Mouse (Mus musculus) brain, embryonic 14.5 days (tissue): ENCODE results near the gene Col23a1. TPM values are rescaled to one million over a fixed set of nuclear protein-coding genes. Genes with fewer than 3 reads are reported as not detected.

ENCODE experiments used
- DNase-seq: peaks from one replicate; pipeline ENCODE4 v3.0.0-alpha.2; 2011; ENCODE audit warnings: low read depth
- CTCF ChIP-seq: fragments of 200-500 bp; IDR thresholded peaks from 2 replicates; pipeline ENCODE4 v1.5.1; 2012; ENCODE audit warnings: inconsistent platforms, mild to moderate bottlenecking, moderate library complexity, borderline replicate concordance; ENCODE audit not compliant: insufficient read depth, insufficient read length; ENCODE audit errors: extremely low read depth
- POLR2A ChIP-seq: fragments of 200-500 bp; IDR thresholded peaks from 2 replicates; pipeline ENCODE4 v1.6.1; 2012; ENCODE audit warnings: mild to moderate bottlenecking, inconsistent platforms, borderline replicate concordance; ENCODE audit not compliant: poor library complexity, insufficient read depth, insufficient read length, severe bottlenecking; ENCODE audit errors: extremely low read depth
- polyA plus RNA-seq: library from polyadenylated mRNA; depleted of rRNA; stranded (reverse); fragments of >200 nt; gene quantifications from 2 replicates; pipeline ENCODE4 v1.2.3, GENCODE M21; 2012; rRNA removed

The Col23a1 gene
- 4.9 and 9.2 TPM in 2 replicates for polyA plus RNA-seq

- TF ChIP-seq POLR2A (no peak), CTCF (peak; percentile 92)
- DNase-seq: peak; percentile 89
These were observed at the start of gene Col23a1 for GRCm38 (mm10) chr11:51289564-51290041. Col23a1 (plus strand) TSS chr11:51289920.

DNA sequence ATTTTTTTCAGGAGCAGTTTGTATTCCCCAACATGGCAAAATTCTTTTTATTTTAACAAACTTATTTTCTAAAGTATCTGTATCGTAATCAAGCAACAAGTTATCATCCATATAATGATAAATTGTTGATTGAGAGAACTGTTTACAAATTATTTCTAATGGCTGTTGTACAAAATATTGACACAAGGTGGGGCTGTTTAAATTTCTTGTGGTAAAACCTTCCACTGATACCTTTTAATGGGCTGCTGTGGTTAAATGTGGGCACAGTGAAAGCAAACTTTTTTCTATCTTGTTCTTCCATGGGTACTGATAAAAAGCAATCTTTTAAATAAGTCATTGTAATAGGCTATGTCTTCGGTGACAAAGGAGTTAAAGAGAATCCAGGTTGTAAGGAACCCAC, 46.8 kb upstream of the Col23a1 start:
- TF ChIP-seq POLR2A (no peak), CTCF (no peak)

DNA sequence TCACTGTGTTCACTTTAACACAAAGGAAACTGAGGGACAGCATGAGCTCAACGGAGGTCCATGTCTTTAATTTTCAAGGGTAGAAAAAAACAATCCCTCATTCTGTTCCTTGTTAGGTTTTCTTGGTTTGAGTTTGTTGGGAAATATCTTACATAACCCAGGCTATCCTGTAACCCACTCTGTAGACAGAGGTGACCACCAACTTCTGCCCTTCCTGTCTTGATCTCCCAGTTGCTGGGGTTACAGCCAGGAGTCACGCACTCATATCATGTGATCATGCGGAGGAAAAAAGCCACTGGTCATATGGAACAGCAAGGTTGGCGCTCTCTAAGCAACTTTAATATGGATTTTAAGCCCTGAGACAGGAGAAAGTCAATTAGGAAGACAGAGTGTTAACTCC, 32.7 kb upstream of the Col23a1 start:
- DNase-seq: no peak
- TF ChIP-seq POLR2A: no peak
- no peak for TF ChIP-seq CTCF

More for the DNA sequence above, 46.8 kb upstream of the Col23a1 start:
- no peak for DNase-seq

DNA sequence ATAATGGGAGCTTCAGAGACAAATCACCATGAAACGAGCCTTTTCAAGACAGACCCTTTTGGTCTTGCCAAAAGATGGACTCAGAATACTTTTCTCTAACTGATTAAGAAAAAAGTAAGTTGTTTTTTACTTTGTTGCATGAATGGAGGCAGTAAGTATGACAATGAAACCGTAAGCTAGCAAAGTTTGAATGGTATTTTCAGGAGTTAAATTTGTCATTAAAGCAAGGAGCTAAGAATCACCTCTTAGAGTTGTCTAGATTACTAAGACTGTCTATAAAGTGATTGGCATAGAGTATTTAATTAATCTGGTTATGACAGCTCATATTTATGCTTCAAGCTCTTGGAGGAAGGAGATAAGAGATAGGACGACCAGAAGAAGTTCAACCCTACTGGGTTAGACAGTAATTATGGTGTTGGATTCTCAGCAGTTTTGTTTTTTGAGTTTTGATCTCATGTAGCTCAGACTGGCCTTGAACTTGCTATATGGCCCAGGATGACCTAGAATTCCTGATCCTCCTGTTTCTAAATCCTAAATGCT, 28.0 kb upstream of the Col23a1 start, which contains the start of gene Clk4:
Gene Clk4 (plus strand): TSS at position 51 of the 540 bp plus-strand sequence.
- TF ChIP-seq CTCF (no peak), POLR2A (no peak)
- DNase-seq: no peak

DNA sequence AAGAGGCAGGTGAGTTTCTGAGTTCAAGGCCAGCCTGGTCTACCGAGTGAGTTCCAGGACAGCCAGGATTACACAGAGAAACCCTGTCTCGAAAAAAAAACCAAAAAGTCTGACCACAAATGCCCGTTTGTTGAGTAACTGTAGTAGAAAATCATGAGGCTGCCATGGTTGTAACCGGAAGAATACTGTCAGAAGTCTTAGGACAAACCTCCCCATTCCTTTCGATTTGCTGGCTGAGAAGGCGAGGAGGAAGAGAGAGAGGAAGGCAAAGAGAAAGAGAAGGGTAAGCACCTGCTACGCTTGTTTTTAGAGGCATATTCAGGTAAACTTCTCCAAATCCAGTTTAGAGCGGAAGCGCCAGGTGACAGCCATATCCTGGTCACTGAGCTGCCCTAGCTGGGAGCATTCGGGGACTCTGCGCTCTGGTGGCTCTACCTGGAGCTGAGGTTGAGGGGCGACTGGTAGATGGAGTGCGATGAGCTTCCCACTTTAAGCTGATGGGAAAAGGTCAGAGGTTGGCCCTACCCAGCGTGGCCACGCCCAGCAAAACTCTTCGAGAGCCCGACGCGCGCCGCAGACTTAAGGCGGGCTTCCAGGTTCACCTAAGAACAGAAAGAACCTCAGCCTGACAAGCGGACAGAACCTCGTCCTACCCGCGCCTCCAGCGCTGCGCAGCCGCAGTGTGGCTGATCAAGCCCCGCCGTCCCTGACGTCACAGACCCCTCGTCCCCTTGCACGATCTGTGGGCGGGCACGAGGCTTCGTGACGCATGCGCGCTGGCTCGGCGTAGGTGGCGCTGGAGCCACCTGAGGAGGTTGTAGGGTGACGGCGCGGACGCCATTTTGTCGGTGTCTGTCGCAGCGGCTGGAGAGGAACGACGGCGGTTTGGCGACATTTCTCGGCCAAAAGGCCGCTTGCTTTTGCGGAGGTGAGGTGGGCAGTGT, 27.1 kb upstream of the Col23a1 start, which contains the start of gene BC049762:
Gene BC049762 (minus strand): TSS at position 705 of the 944 bp plus-strand sequence.
- TF ChIP-seq CTCF: 0 out of 2 replicates have a peak, but pooled peaks have one; percentile 6
- peak; percentile 81; the same call in 1 of the 2 replicates for TF ChIP-seq POLR2A
- peak; percentile 99 for DNase-seq

DNA sequence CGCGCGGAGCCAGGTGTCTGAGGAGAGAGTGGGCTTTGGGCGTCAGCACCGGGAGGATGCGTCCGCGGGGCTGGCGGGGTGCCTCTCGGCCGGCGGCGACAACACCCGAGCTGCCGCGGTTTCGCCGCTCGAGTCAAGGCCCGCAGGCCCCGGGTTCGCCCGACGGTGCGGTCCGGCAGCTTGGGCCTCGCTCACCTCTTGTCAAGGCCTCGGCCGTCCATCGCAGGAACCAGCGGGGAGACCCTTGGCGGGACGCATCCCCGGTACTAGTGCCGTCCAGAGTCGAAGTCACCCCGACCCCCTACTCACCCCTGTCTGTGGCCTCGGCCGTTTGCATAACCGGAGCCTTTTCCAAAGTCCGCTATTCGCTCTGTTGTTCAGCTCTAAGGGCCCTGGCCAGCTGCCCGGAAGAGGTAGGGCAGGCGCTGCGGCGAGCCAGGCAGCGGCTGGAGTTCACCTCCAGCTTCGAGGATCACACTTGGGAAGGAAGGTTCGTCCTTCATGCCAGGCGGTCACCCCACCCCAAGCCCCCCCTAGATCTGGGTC, 26.4 kb upstream of the Col23a1 start:
- TF ChIP-seq POLR2A: no peak
- TF ChIP-seq CTCF: no peak
- DNase-seq: peak; percentile 71

DNA sequence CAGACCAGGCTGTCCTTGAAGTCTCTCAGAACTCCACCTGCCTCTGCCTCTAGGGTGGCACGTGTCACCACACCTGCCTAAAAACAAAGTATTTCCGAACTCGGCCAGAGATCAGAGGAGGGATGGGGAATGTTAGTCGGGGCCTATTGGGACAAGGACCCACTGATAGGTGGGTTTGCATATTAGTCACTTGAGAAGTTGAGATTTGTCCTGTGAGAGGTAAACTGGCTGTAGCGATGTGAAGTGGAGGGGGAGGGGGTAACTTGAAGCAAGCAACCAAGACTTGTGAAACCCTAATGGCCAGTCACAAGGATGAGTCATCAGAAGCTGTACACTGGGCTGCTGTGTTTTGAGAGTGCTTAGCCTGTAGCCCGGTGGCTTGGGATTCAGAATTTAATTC, 25.4 kb upstream of the Col23a1 start:
- no peak for TF ChIP-seq POLR2A
- TF ChIP-seq CTCF: no peak
- DNase-seq: peak; percentile 36

DNA sequence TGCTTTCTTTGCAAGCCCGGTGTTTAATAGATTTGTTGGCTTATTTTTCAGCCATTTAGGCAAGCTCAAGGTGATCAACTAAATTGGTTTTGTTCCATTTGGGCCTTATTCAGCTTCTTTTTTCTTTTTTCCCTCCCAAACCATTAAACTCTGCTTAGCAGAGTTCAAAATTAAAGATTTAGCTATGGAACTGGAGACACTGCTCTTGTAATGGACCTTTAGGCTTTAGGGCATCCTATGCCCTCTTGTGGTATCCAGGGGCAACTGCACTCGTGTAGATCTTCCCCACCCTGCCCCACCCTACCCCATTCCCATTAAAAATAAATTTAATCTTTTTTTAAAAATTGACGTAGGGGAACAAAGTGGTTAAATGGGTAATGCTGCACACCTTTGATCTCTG, 24.4 kb upstream of the Col23a1 start:
- TF ChIP-seq POLR2A (no peak), CTCF (peak; percentile 63; the same call in 1 of the 2 replicates)
- peak; percentile 50 for DNase-seq

- TF ChIP-seq POLR2A (no peak), CTCF (no peak)
- DNase-seq: no peak
These were observed 15.3 kb upstream of the Col23a1 start for GRCm38 (mm10) chr11:51274418-51274817.

GRCm38 (mm10) chr11:51290066-51290955, 591 bp downstream of the Col23a1 start:
- peak; percentile 58 for DNase-seq
- TF ChIP-seq POLR2A (no peak), CTCF (peak; percentile 30; the same call in 1 of the 2 replicates)

DNA sequence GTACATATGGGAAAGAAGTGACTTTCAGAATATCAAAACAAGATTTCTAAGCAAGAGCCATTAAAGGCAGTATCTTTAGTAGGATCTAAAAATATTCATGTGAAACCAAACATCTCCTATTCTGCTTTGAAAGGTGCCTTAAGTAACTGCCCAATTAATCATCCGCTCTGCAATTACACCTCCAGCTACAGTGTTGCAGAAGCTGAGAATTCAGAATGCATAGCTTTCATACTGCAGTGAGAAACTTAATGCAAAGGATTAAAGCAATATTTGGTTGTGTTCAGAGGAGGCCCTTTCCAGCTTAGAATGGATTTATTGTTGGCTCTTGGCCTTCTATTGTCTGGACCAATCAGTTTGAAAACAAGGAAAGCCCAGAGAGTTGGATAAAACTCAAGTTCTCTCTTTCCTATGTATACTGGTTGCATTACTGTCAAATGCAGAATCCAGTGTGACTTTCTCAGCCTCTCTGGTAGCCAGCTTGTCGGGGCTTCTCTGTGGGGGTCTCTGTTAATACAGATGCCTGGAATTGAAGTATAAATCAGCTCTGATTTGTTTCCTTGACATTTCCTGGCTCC, 4.3 kb downstream of the Col23a1 start:
- DNase-seq: peak; percentile 11
- TF ChIP-seq POLR2A (no peak), CTCF (no peak)

DNA sequence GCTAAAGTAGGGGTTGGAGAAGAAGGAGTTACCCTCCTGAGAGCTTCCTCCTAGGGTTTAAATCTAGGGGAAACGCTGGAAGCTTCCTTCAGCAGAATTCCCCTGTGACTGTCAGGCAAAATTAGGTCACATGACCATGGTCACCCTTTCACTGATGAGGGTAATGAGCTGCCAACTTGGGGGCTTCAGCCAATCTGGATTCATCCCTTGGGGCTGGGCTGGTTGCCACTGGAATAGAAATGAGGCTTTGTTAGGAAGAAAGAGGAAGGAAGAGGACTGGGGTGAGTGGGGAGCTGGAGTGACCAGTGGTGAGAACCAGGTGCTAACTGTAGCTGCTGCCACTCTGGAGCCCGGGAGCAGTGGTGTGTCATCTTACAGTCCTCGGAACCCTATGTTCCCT, 6.0 kb downstream of the Col23a1 start:
- peak; percentile 42 for DNase-seq
- no peak for TF ChIP-seq CTCF
- no peak for TF ChIP-seq POLR2A

DNA sequence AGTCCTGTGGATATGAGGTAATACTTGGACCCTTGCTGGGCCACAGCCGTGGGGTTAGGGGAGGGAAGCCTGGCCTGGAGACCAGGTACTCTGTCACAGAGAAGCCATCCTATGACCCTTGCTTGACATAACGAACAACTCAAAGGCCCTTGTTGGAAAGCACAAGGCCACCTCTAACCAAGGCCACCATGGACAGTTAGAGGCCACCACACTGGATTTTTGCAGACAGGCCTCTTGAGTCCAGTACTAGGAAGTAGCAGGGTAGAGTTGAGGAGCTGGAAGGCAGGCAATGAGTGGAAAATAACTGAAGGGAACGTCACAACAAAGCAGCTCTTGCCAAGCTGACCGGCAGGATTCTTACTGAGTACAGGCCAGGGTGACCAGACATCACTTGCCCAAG, 9.0 kb downstream of the Col23a1 start:
- no peak for TF ChIP-seq POLR2A
- TF ChIP-seq CTCF: no peak
- DNase-seq: no peak
